Mouse (Mus musculus) limb, embryonic 14.5 days (tissue): ENCODE data around the gene 2810408A11Rik. TPM values are rescaled to one million over a fixed set of nuclear protein-coding genes. Genes with fewer than 3 reads are reported as not detected.
A peak's percentile ranks its signal among the peaks of the same experiment; 100 is the strongest.
"Not testable (repeated sequence)": the region's sequence is repeated elsewhere in the genome, so short reads cannot be mapped to it uniquely, and the experiment has no call there.

Experiments used
- ATAC-seq: fragments of 200-750 bp; cut with Nextera tagmentation; 2 replicates; pipeline ENCODE4 v1.8.0; 2017; ENCODE audit warnings: low read depth, moderate number of reproducible peaks, moderate TSS enrichment; ENCODE audit not compliant: low FRiP score
- DNase-seq: peaks from one replicate; pipeline ENCODE4 v3.0.0-alpha.2; 2015; ENCODE audit warnings: low spot score
- H3K27ac ChIP-seq: fragments of 300-500 bp; sonication (generic); replicated peaks from 2 replicates; pipeline ENCODE4 v1.5.1; 2014; ENCODE audit warnings: low read depth, mild to moderate bottlenecking, low read length, moderate library complexity, mixed read lengths
- H3K27me3 ChIP-seq: fragments of 300-500 bp; sonication (generic); 2 replicates; pipeline ENCODE4 v1.6.1; 2014; ENCODE audit warnings: low read length, mixed read lengths; ENCODE audit not compliant: control insufficient read depth, insufficient read depth
- H3K36me3 ChIP-seq: fragments of 300-500 bp; sonication (generic); 2 replicates; pipeline ENCODE4 v1.6.1; 2014; ENCODE audit warnings: mild to moderate bottlenecking, low read length, moderate library complexity, mixed read lengths; ENCODE audit not compliant: control insufficient read depth, insufficient read depth
- H3K4me1 ChIP-seq: fragments of 300-500 bp; sonication (generic); 2 replicates; pipeline ENCODE4 v1.6.1; 2014; ENCODE audit warnings: antibody characterized with exemption, low read length, mixed read lengths; ENCODE audit not compliant: control insufficient read depth, insufficient read depth
- H3K4me2 ChIP-seq: fragments of 300-500 bp; sonication (generic); replicated peaks from 2 replicates; pipeline ENCODE4 v1.6.1; 2014; ENCODE audit warnings: low read depth, mild to moderate bottlenecking, low read length, moderate library complexity; ENCODE audit not compliant: severe bottlenecking
- H3K4me3 ChIP-seq: fragments of 300-500 bp; sonication (generic); replicated peaks from 2 replicates; pipeline ENCODE4 v1.5.1; 2014; ENCODE audit warnings: low read length
- H3K9ac ChIP-seq: fragments of 300-500 bp; sonication (generic); 2 replicates; pipeline ENCODE4 v1.6.1; 2014; ENCODE audit warnings: mild to moderate bottlenecking, low read depth, low read length, moderate library complexity; ENCODE audit not compliant: severe bottlenecking
- H3K9me3 ChIP-seq: fragments of 300-500 bp; sonication (generic); 2 replicates; pipeline ENCODE4 v1.6.1; 2016; ENCODE audit warnings: low read length; ENCODE audit not compliant: control insufficient read depth
- POLR2A ChIP-seq: fragments of 200-500 bp; IDR thresholded peaks from 2 replicates; pipeline ENCODE4 v1.8.0; 2012; ENCODE audit warnings: inconsistent platforms, mild to moderate bottlenecking, moderate library complexity, borderline replicate concordance; ENCODE audit not compliant: insufficient read depth, insufficient read length; ENCODE audit errors: extremely low read depth
- WGBS: fragments of 180-500 bp; shearing (Covaris S2); extraction: QIAGEN DNeasy Blood & Tissue Kit; methylation state at CpG from one replicate; pipeline ENCODE4 v1.1.7; 2014; 5-methylcytosine and 5-hydroxymethylcytosine counted together
- polyA plus RNA-seq, 2 experiments: library from polyadenylated mRNA; depleted of rRNA in 1 of 2; stranded (reverse) in 1 of 2; unstranded in 1 of 2; fragments of >200 nt; fragmentation: Nextera tagmentation in 1 of 2; extraction: Ambion mirVana in 1 of 2; gene quantifications; 2 replicates each; pipeline versions ENCODE4 v1.2.1 to v1.2.3; 2012 to 2014

The 2810408A11Rik gene
- polyA plus RNA-seq, 2 experiments: 8.9 TPM

GRCm38 (mm10) chr11:69864138-69864860 is 36.5 kb downstream of the 2810408A11Rik start:
- H3K4me3 ChIP-seq: no peak overlapping the region
- no peak for ATAC-seq
- no peaks in the 10 kb centered on the region for H3K4me1 ChIP-seq
- TF ChIP-seq POLR2A: no peak
- no peak overlapping the region for H3K9ac ChIP-seq
- WGBS: 47% methylated on average over 8 of the region's 8 CpGs
- no peaks in the 10 kb centered on the region for H3K9me3 ChIP-seq
- no peaks in the 10 kb centered on the region for H3K36me3 ChIP-seq
- DNase-seq: no peak
- H3K27me3 ChIP-seq: 0 out of 2 replicates have a peak, but pooled peaks cover under 1% of the 10 kb centered on the region
- no peak overlapping the region for H3K4me2 ChIP-seq
- no peak overlapping the region for H3K27ac ChIP-seq

DNA sequence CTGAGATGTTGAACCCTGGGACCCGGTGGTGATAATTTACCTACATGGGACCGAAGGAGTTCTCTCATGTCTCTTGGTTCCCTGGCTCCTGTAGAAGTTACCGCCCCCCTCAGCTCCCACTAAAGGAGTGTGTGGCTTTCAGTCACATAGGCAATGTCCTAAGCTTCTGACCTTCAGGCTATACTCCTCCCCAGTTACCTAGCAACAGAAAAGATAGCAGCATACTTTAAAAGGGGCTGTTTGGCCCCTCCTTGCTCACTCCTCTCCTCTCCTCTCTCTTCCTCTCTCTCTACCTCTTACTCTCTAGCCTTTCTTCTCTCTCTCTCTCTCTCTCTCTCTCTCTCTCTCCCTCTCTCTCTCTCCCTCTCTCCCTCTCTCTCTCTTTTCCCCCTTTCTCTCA is 37.1 kb downstream of the 2810408A11Rik start:
- not testable (repeated sequence) for DNase-seq, H3K9ac ChIP-seq, H3K4me3 ChIP-seq, H3K4me2 ChIP-seq, H3K27ac ChIP-seq, ATAC-seq, H3K9me3 ChIP-seq, H3K27me3 ChIP-seq, H3K4me1 ChIP-seq, H3K36me3 ChIP-seq
- WGBS: 84% methylated on average over 3 of the region's 3 CpGs

- ATAC-seq (no peak), DNase-seq (no peak)
- no peaks in the 10 kb centered on the region for H3K36me3 ChIP-seq
- 22% methylated on average over 28 of the region's 30 CpGs for whole genome bisulfite sequencing
- no peaks in the 10 kb centered on the region for H3K9me3 ChIP-seq
- H3K4me2 ChIP-seq: peak within 1 kb of the TSS; percentile 15
- H3K27ac ChIP-seq: no peak within 1 kb of the TSS
- H3K4me1 ChIP-seq: no peaks in the 10 kb centered on the region
- H3K27me3 ChIP-seq: 0 out of 2 replicates have a peak, but pooled peaks cover 15% of the 10 kb centered on the region
- 0 out of 2 replicates have a peak within 1 kb of the TSS, but pooled peaks have one; percentile 25 for H3K9ac ChIP-seq
- TF ChIP-seq POLR2A: no peak
- H3K4me3 ChIP-seq: 0 out of 2 replicates have a peak within 1 kb of the TSS, but pooled peaks have one; percentile 4
Observed at GRCm38 (mm10) chr11:69858113-69858998, 42.4 kb downstream of the 2810408A11Rik start, which contains the start of gene Tnk1. Gene Tnk1, minus strand, starts transcription at chr11:69858730.

- no peak for TF ChIP-seq POLR2A
Observed at GRCm38 (mm10) chr11:69855347-69855746, 45.4 kb downstream of the 2810408A11Rik start.

GRCm38 (mm10) chr11:69854680-69855079 is 46.1 kb downstream of the 2810408A11Rik start:
- no peak overlapping the region for H3K4me3 ChIP-seq
- 0 out of 2 replicates have a peak, but pooled peaks cover 15% of the 10 kb centered on the region for H3K27me3 ChIP-seq
- DNase-seq (no peak), ATAC-seq (no peak)
- H3K4me1 ChIP-seq: no peaks in the 10 kb centered on the region
- H3K36me3 ChIP-seq: peaks cover 25% of the 10 kb centered on the region
- H3K9ac ChIP-seq: no peak overlapping the region
- WGBS: 84% methylated on average over 10 of the region's 10 CpGs
- no peaks in the 10 kb centered on the region for H3K9me3 ChIP-seq
- H3K4me2 ChIP-seq: no peak overlapping the region
- no peak for TF ChIP-seq POLR2A
- H3K27ac ChIP-seq: no peak overlapping the region

More at GRCm38 (mm10) chr11:69855347-69855746, 45.4 kb downstream of the 2810408A11Rik start:
- 0 out of 2 replicates have a peak, but pooled peaks cover 15% of the 10 kb centered on the region for H3K27me3 ChIP-seq
- no peak overlapping the region for H3K4me2 ChIP-seq
- H3K27ac ChIP-seq: no peak overlapping the region
- no peak overlapping the region for H3K4me3 ChIP-seq
- peak; percentile 58 for ATAC-seq
- no peak for DNase-seq
- no peak overlapping the region for H3K9ac ChIP-seq
- no peaks in the 10 kb centered on the region for H3K9me3 ChIP-seq
- WGBS: 13% methylated on average over 16 of the region's 16 CpGs
- no peaks in the 10 kb centered on the region for H3K4me1 ChIP-seq
- H3K36me3 ChIP-seq: peaks cover 18% of the 10 kb centered on the region
